Mouse (Mus musculus) gastrocnemius, adult 18-20 months (tissue): ENCODE results near the gene Adamts12. TPM values are rescaled to one million over a fixed set of nuclear protein-coding genes. Genes with fewer than 3 reads are reported as not detected.

Experiments used
- DNase-seq: peaks from one replicate; pipeline ENCODE4 v3.0.0; 2021; ENCODE audit warnings: low spot score
- total RNA-seq, 2 experiments: library from RNA; stranded (reverse); gene quantifications; 2 replicates each; pipeline ENCODE4 v1.2.3; 2021

Gene Adamts12
- total RNA-seq, 2 experiments from 2014 or later: 1.4 to 1.9 TPM

- no peak for DNase-seq
These were observed 94.8 kb downstream of the Adamts12 start for GRCm38 (mm10) chr15:11159386-11159785.

- no peak for DNase-seq
These were observed 96.2 kb downstream of the Adamts12 start for GRCm38 (mm10) chr15:11160759-11161158.

DNA sequence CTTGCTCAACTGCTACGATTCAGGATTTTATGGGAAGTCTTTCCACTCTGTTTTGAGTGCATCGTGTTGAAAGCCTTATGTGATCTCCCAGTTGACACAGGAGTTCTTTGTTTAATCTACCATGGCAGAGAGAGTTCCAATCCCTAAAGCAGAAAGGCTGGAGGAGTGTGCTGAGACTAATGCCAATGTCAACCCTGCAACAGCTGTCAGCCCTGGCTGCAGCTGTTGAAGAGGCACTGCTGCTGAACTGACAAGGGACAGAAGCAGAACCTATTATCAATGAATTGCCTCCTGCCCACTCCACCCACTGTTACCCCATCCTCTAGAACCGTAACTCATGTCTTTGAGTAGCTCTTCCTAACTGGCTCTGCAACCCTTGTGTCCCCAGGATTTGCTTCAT, 101.3 kb downstream of the Adamts12 start:
- DNase-seq: no peak

GRCm38 (mm10) chr15:11173884-11174470, 109.4 kb downstream of the Adamts12 start:
- no peak for DNase-seq

- no peak for DNase-seq
These were observed 110.3 kb downstream of the Adamts12 start for GRCm38 (mm10) chr15:11174842-11175241.

GRCm38 (mm10) chr15:11177448-11177847, 112.9 kb downstream of the Adamts12 start:
- no peak for DNase-seq

- peak; percentile 18 for DNase-seq
These were observed 115.2 kb downstream of the Adamts12 start for GRCm38 (mm10) chr15:11179751-11180169.

GRCm38 (mm10) chr15:11186711-11187110, 122.1 kb downstream of the Adamts12 start:
- DNase-seq: no peak

DNA sequence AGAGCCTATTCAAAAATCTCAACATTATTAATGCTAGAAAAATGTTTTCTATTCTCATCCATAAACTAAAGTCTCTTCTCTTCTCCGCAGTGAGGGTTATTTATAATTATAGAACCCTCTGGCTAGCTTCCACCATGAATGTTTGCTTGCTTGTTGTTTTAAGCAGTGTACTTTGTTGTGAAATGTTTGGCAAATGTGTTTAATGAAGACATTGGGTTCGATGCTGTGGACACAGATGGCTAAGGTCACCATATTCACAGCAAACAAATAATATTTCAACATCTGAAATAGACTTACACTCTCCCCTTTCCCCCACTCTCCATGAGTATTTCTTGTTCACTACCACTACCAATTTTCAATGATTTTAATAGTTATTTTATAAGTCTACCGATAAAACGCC, 125.9 kb downstream of the Adamts12 start:
- DNase-seq: no peak

GRCm38 (mm10) chr15:11192762-11193161, 128.2 kb downstream of the Adamts12 start:
- DNase-seq: no peak

DNA sequence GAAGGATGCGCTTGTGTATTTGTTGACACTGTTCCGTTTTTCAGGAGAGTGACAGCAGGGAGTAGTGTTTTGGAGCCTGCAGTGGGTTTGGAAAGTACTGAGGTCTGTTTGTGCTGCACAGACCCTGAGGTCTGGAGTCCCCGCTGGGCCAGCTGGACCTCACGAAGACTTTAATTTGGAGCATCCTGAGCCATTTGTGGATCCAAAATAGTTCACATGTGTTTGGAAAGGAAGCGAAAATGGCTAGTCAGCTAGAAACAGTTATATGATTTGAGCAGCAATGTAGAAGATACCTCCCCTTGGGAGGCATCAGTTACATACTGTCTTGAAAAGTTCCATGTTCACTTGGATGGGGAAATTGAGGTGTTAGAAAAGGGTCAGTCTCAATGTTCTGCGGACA, 132.5 kb downstream of the Adamts12 start:
- DNase-seq: peak; percentile 40

GRCm38 (mm10) chr15:11198246-11198795, 133.7 kb downstream of the Adamts12 start:
- DNase-seq: no peak

- no peak for DNase-seq
These were observed 138.5 kb downstream of the Adamts12 start for GRCm38 (mm10) chr15:11203084-11203483.

DNA sequence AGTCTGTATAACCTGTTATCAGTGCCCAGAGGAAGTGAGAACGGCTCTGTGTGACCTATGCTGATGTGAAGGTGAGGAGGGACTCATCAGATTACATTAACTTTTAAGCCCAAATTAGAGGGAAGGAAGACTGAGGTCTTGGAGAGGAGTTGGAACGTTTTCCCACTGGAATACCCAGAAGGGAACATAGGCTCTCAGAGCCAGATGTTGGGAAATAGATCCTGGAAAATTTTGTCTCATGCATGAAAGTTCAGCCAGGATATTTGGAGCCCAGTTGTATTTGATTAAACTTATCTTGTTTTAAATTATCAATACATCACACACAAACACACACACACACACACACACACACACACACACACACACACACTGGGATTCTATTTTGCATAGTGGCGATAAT, 140.3 kb downstream of the Adamts12 start:
- peak; percentile 62 for DNase-seq

DNA sequence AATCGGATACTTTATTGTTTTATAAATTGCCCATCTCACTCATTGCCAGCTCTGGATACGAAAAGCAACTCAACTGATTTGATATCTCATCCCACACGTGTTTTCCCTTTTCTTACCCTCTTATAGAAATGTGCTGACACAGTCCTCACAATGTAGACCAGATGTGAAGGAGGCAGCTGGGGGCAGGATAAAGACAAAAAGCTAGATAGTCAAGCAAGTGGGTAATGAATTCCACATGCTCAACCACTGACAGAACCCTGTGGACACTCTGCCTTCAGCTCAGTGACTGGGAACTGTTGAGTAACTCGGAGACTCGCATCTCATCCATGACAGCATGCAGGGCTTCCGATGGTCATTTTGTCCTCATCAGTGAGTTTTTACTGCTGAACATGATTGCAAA, 146.4 kb downstream of the Adamts12 start:
- DNase-seq: peak; percentile 21

GRCm38 (mm10) chr15:11233906-11234632, 169.5 kb downstream of the Adamts12 start:
- DNase-seq: no peak

DNA sequence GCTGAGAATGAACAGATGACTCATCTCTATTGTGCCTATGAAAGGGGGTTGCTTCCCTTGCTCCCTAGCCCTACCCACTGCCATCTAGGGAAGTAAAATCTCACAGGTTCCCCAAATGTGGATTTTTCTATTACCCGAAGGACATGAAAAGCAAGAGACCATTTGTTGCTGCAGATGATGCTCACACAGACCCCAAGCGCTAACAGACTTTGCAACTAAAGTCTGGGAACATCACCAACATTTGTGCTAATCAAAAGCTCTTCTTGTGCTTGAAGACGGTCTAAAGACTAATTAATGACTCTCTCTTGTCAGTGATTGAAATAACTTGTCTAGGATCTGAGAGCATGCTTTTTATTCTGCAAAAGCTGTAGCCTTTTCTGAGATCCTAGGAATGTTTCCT, 175.8 kb downstream of the Adamts12 start:
- DNase-seq: no peak

GRCm38 (mm10) chr15:11241288-11241687, 176.7 kb downstream of the Adamts12 start:
- no peak for DNase-seq

DNA sequence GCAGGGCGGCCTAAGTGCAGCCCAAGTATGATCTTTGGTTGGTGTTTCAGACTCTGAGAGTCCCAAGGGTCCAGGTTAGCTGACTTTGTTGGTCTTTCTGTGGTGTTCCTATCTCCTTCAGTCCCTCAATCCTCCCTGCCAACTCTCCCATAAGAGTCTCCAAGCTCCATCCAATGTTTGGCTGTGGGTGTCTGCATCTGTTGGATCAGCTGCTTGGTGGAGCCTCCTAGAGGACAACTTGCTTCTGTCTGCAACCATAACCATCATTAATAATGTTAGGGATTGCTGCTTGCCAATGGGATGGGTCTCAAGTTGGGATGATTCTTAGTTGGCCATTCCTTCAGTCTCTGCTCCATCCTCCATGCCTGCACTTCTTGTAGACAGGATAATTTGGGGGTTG, 181.8 kb downstream of the Adamts12 start:
- no peak for DNase-seq

DNA sequence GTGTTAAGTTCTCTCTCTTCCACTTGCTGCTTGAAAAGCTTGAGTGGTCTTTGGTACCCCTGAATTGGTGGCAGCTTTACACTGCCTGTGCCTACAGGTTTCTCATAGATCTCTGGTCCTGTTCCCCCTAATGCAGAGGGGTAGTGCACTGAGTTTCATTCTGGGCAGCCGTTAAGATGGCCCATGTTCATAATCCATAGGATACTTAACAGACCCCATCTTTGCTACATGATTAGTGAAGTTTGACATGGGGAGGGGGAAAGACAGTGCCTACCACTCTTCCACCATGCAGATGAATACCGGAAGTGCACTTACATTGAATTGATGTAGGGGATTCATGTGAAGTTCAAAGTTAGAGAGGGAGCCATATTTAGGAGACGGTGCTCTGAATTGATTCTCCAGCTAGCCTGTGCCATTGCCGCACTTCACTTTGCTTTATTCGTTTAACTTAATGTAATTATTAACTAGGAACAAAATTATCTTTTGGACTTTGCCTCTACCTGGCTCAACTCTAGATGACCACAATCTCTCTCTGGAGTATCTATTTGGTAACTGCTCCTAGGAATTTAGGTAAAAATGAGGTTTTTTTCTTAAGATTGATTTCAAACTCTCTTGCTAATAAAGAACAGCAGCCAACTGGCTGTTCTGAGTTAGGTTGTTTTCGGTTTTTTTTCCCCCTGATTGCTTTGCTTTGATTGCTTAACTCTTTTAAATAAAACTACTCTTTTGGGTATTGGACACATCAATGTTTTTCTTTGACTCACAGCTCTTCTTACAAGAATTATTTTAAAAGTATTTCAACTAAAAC, 214.9 kb downstream of the Adamts12 start:
- DNase-seq: no peak

DNA sequence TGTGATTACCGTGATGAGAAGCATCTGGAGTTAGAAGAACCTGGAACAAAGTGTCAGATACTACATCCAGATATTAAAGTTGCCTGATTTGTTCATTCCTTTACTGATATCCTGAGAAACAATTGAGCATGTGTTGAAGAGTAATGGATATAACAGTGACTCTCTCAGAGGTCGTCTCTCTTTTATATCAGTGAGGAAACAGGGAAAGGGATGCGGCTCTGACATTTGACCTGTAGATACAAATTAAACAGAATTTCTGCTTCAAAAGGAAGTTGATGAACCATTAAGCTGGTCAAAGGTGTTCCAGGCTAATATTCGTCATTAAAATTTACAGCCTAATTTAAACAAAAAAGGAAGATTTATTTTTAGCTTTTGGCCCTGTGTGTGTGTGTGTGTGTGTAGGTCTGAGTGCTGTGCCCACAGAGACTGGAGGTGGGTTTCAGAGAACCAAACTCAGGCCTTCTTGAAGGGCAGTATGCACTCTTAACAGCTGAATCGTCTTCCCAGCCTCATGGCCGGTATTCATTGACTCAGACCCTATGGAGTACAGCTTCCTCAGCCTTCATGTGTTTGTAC, 216.2 kb downstream of the Adamts12 start:
- DNase-seq: no peak

- no peak for DNase-seq
These were observed 218.6 kb downstream of the Adamts12 start for GRCm38 (mm10) chr15:11283171-11283570.
